Mouse (Mus musculus) stomach, postnatal 0 days (tissue): ENCODE results near the gene Ube2dnl2. TPM values are rescaled to one million over a fixed set of nuclear protein-coding genes. Genes with fewer than 3 reads are reported as not detected.

Source experiments
- ATAC-seq: fragments of 200-750 bp; cut with Nextera tagmentation; 2 replicates; pipeline ENCODE4 v1.8.0; 2017; ENCODE audit not compliant: low FRiP score, low TSS enrichment
- DNase-seq: peaks from one replicate; pipeline ENCODE4 v3.0.0-alpha.2; 2016; ENCODE audit warnings: low spot score
- H3K27ac ChIP-seq: fragments of 300-500 bp; sonication (generic); replicated peaks from 2 replicates; pipeline ENCODE4 v1.5.1; 2014; ENCODE audit warnings: mild to moderate bottlenecking, control low read depth
- H3K27me3 ChIP-seq: fragments of 300-500 bp; sonication (generic); 2 replicates; pipeline ENCODE4 v1.6.1; 2014; ENCODE audit warnings: low read length; ENCODE audit not compliant: control insufficient read depth, insufficient read depth
- H3K36me3 ChIP-seq: fragments of 300-500 bp; sonication (generic); 2 replicates; pipeline ENCODE4 v1.6.1; 2014; ENCODE audit warnings: low read length, mixed read lengths; ENCODE audit not compliant: control insufficient read depth, insufficient read depth
- H3K4me1 ChIP-seq: fragments of 300-500 bp; sonication (generic); replicated peaks from 2 replicates; pipeline ENCODE4 v1.6.1; 2014; ENCODE audit warnings: antibody characterized with exemption; ENCODE audit not compliant: control insufficient read depth, insufficient read depth
- H3K4me2 ChIP-seq: fragments of 300-500 bp; sonication (generic); replicated peaks from 2 replicates; pipeline ENCODE4 v1.6.1; 2014; ENCODE audit warnings: low read depth, mild to moderate bottlenecking, control low read depth, moderate library complexity
- H3K4me3 ChIP-seq: fragments of 300-500 bp; sonication (generic); 2 replicates; pipeline ENCODE4 v1.5.1; 2014; ENCODE audit warnings: low read depth, low read length, control low read depth
- H3K9ac ChIP-seq: fragments of 300-500 bp; sonication (generic); 2 replicates; pipeline ENCODE4 v1.6.1; 2014; ENCODE audit warnings: mild to moderate bottlenecking, low read length, control low read depth, mixed read lengths
- H3K9me3 ChIP-seq: fragments of 300-500 bp; sonication (generic); 2 replicates; pipeline ENCODE4 v1.6.1; 2016; ENCODE audit warnings: low read length; ENCODE audit not compliant: control insufficient read depth
- CTCF ChIP-seq: IDR thresholded peaks from 2 replicates; pipeline ENCODE4 v1.5.1; 2016; ENCODE audit warnings: antibody characterized with exemption, low read depth, mild to moderate bottlenecking, moderate library complexity
- EP300 ChIP-seq: optimal IDR thresholded peaks from 2 replicates; pipeline ENCODE3; 2016; ENCODE audit warnings: antibody characterized with exemption
- WGBS: fragments of 180-500 bp; shearing (Covaris S2); extraction: QIAGEN DNeasy Blood & Tissue Kit; methylation state at CpG from one replicate; pipeline ENCODE4 v1.1.7; 2014; 5-methylcytosine and 5-hydroxymethylcytosine counted together
- polyA plus RNA-seq: library from polyadenylated mRNA; unstranded; fragments of >200 nt; fragmentation: Nextera tagmentation; extraction: Ambion mirVana; gene quantifications from 2 replicates; pipeline ENCODE4 v1.2.1, GENCODE M21; 2015

The Ube2dnl2 gene
- polyA plus RNA-seq: not detected in 2 replicates

DNA sequence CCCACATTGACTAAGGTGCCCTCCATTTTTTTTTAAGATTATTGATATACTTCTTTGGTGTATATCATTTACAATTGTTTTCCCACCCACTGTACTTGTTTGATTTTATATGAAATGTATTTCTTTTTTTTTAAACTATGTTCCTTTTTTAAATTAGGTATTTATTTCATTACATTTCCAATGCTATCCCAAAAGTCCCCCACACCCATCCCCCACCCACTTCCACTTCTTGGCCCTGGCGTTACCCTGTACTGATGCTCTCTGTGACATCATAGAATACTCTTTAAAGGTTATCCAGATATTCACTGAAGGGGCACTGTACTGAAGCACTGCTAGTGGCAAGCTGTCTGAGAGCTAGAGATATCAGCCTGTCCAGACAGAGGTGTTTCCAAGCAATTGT is at the start of gene Ube2dnl2:
TSS of gene Ube2dnl2 (plus strand) at position 301 of the 400 bp plus-strand sequence.
- 75% methylated on average over 1 of the region's 1 CpGs for WGBS

GRCm38 (mm10) chrX:114895489-114895888 is 11.9 kb upstream of the Ube2dnl2 start:
- H3K9me3 ChIP-seq: no peaks in the 10 kb centered on the region
- TF ChIP-seq CTCF (no peak), EP300 (no peak)
- no peak for ATAC-seq
- DNase-seq: no peak
- H3K4me1 ChIP-seq: no peaks in the 10 kb centered on the region
- no peak overlapping the region for H3K4me3 ChIP-seq
- H3K9ac ChIP-seq: no peak overlapping the region
- H3K4me2 ChIP-seq: no peak overlapping the region
- no peaks in the 10 kb centered on the region for H3K27me3 ChIP-seq
- H3K36me3 ChIP-seq: no peaks in the 10 kb centered on the region
- no peak overlapping the region for H3K27ac ChIP-seq

More for the DNA sequence above, at the start of gene Ube2dnl2:
- Histone ChIP-seq H3K9ac (no peak within 1 kb of the TSS), H3K27ac (no peak within 1 kb of the TSS), H3K4me1 (no peaks in the 10 kb centered on the region), H3K9me3 (no peaks in the 10 kb centered on the region), H3K27me3 (no peaks in the 10 kb centered on the region), H3K4me2 (no peak within 1 kb of the TSS), H3K36me3 (no peaks in the 10 kb centered on the region), H3K4me3 (no peak within 1 kb of the TSS)
- ATAC-seq (no peak), DNase-seq (no peak)
- no peak for TF ChIP-seq EP300
- TF ChIP-seq CTCF: no peak

- no peaks in the 10 kb centered on the region for H3K27me3 ChIP-seq
- H3K4me3 ChIP-seq: no peak overlapping the region
- no peak for ATAC-seq
- H3K9ac ChIP-seq: no peak overlapping the region
- no peak overlapping the region for H3K27ac ChIP-seq
- H3K4me2 ChIP-seq: no peak overlapping the region
- H3K9me3 ChIP-seq: no peaks in the 10 kb centered on the region
- no peak for DNase-seq
- TF ChIP-seq CTCF: no peak
- TF ChIP-seq EP300: no peak
- H3K4me1 ChIP-seq: no peaks in the 10 kb centered on the region
- no peaks in the 10 kb centered on the region for H3K36me3 ChIP-seq
- WGBS: 83% methylated on average over 3 of the region's 3 CpGs
Measured at GRCm38 (mm10) chrX:114897506-114897905, 9.9 kb upstream of the Ube2dnl2 start.

- Histone ChIP-seq H3K9ac (no peak overlapping the region), H3K4me2 (no peak overlapping the region), H3K36me3 (no peaks in the 10 kb centered on the region), H3K27me3 (no peaks in the 10 kb centered on the region), H3K4me1 (no peaks in the 10 kb centered on the region), H3K4me3 (no peak overlapping the region), H3K9me3 (no peaks in the 10 kb centered on the region), H3K27ac (no peak overlapping the region)
- DNase-seq: no peak
- TF ChIP-seq CTCF (no peak), EP300 (no peak)
- no peak for ATAC-seq
Measured at GRCm38 (mm10) chrX:114903391-114903790, 4.0 kb upstream of the Ube2dnl2 start.

DNA sequence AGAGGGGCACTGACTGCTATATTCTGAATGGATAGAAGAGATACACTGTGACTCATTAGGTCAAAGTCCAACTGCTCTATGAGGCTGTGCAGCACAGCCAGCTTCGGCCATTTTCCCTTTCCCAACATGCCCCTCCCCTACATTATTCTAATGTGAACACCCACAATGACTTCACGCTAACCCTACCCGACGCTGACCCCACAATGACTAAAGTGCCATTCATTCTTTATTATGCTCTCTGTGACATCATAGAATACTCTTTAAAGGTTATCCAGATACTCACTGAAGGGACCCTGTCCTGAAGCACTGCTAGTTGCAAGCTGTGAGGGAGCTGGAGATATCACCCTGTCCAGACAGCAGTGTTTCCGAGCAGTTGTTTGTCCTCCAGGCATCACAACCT is 2.7 kb upstream of the Ube2dnl2 start, which contains the start of gene Ube2dnl1:
TSS of gene Ube2dnl1 (plus strand) at position 301 of the 400 bp plus-strand sequence.
- H3K27ac ChIP-seq: no peak within 1 kb of the TSS
- no peak within 1 kb of the TSS for H3K4me2 ChIP-seq
- no peak for DNase-seq
- H3K9me3 ChIP-seq: no peaks in the 10 kb centered on the region
- no peak within 1 kb of the TSS for H3K4me3 ChIP-seq
- 81% methylated on average over 5 of the region's 5 CpGs for WGBS
- H3K9ac ChIP-seq: no peak within 1 kb of the TSS
- ATAC-seq: no peak
- H3K27me3 ChIP-seq: no peaks in the 10 kb centered on the region
- no peaks in the 10 kb centered on the region for H3K36me3 ChIP-seq
- H3K4me1 ChIP-seq: no peaks in the 10 kb centered on the region
- TF ChIP-seq EP300 (no peak), CTCF (no peak)

DNA sequence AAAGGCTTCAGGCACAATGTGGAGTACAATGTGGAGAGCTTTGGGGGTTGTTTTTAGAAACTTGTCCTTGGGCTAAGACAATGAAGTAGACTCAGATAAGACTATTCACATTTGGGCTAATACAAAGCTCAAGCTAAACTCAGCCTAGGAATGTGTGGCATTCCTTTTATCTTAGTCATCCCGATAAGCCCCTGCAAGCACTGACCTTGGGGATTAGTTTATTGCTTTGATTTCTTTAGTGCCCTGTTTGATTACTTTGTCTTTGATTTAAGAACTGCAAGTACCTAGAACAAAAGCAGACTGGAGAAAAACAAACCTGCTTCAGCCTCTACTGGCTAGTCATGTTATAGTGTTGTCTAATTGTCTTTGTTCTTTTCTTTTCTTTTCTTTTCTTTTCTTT is 47.7 kb downstream of the Ube2dnl2 start:
- Histone ChIP-seq H3K27ac (no peak overlapping the region), H3K9me3 (no peaks in the 10 kb centered on the region), H3K4me3 (no peak overlapping the region), H3K27me3 (no peaks in the 10 kb centered on the region), H3K4me2 (no peak overlapping the region), H3K4me1 (no peaks in the 10 kb centered on the region), H3K36me3 (no peaks in the 10 kb centered on the region), H3K9ac (no peak overlapping the region)
- 23% methylated on average over 1 of the region's 1 CpGs for WGBS
- ATAC-seq (no peak), DNase-seq (no peak)
- TF ChIP-seq CTCF (no peak), EP300 (no peak)

Other genes with a start within 250 kb of the Ube2dnl2 start
- not detected in 2 replicates for gene Ube2dnl1, start 2.6 kb upstream of the Ube2dnl2 start, polyA plus RNA-seq